ENCODE assay signal across 8 mouse cellular contexts in genomic region chr15:11903196-11904042, GRCm38 (mm10). TPM values are rescaled to one million over a fixed set of nuclear protein-coding genes. Genes with fewer than 3 reads are reported as not detected.
DNase-seq lines count a peak whose midpoint lies in the region; ATAC-seq and TF ChIP-seq lines count a peak whose summit lies in the region.

No protein-coding gene starts in this region.

- TF ChIP-seq CTCF in liver, embryonic 14.5 days (IDR thresholded peaks at IDR 0.05; ENCODE audit: low read depth), result no peak

- peak overlapping the region; percentile 89 for H3K4me2 ChIP-seq in forebrain, embryonic 11.5 days (ENCODE audit: low read depth, low read length, severe bottlenecking)
- peak overlapping the region; percentile 72 for H3K4me2 ChIP-seq in intestine, embryonic 14.5 days (ENCODE audit: low read length)
- H3K4me2 ChIP-seq in liver, embryonic 14.5 days (ENCODE audit: low read depth), result peak overlapping the region; percentile 30
- peak overlapping the region; percentile 99 for H3K4me2 ChIP-seq in neural tube, embryonic 14.5 days (ENCODE audit: low read depth, low read length)

- H3K4me3 ChIP-seq in forebrain, embryonic 11.5 days (ENCODE audit: low read depth, low read length), result peak overlapping the region; percentile 45
- H3K4me3 ChIP-seq in intestine, embryonic 14.5 days (ENCODE audit: low read depth, low read length), result peak overlapping the region; percentile 61
- H3K4me3 ChIP-seq in liver, embryonic 14.5 days (ENCODE audit: insufficient read depth in 1 of 2, low read depth in 2 of 2, low read length in 2 of 2), result peak overlapping the region; percentile 49 to 53
- peak overlapping the region; percentile 50 for H3K4me3 ChIP-seq in neural tube, embryonic 14.5 days (ENCODE audit: low read depth, low read length)

- peaks cover 18% of the 10 kb centered on the region for H3K4me1 ChIP-seq in forebrain, embryonic 11.5 days (replicated peaks; ENCODE audit: control insufficient read depth, insufficient read depth, low read length)
- H3K4me1 ChIP-seq in intestine, embryonic 14.5 days (replicated peaks; ENCODE audit: control insufficient read depth, insufficient read depth, low read length), result peaks cover 4% of the 10 kb centered on the region; the same call in 1 of the 2 replicates
- no peaks in the 10 kb centered on the region for H3K4me1 ChIP-seq in liver, embryonic 14.5 days (replicated peaks; ENCODE audit: control insufficient read depth in 2 of 2, insufficient read depth in 2 of 2, low read length in 1 of 2)
- peaks cover 21% of the 10 kb centered on the region; the same call in 1 of the 2 replicates for H3K4me1 ChIP-seq in neural tube, embryonic 14.5 days (ENCODE audit: control insufficient read depth, insufficient read depth, low read length)

- peak; percentile 34; the same call in 1 of the 2 replicates for ATAC-seq in forebrain, embryonic 11.5 days (replicated peaks; ENCODE audit: low FRiP score)
- ATAC-seq in intestine, embryonic 14.5 days (replicated peaks; ENCODE audit: low FRiP score, low TSS enrichment, low read depth), result peak; percentile 40; the same call in 1 of the 2 replicates
- peak; percentile 36; the same call in 1 of the 2 replicates for ATAC-seq in liver, embryonic 14.5 days (ENCODE audit: insufficient read depth)
- ATAC-seq in neural tube, embryonic 14.5 days (ENCODE audit: low read depth), result peak; percentile 12; the same call in 1 of the 2 replicates
- ATAC-seq in inflammation-experienced regulatory T-cells, adult 6 months, result no peak

- peaks cover 37% of the 10 kb centered on the region for H3K27me3 ChIP-seq in forebrain, embryonic 11.5 days (ENCODE audit: control insufficient read depth, insufficient read depth, low read length)
- 0 out of 2 replicates have a peak, but pooled peaks cover 9% of the 10 kb centered on the region for H3K27me3 ChIP-seq in intestine, embryonic 14.5 days (replicated peaks; ENCODE audit: control insufficient read depth, insufficient read depth, low read length)
- peaks cover 50% of the 10 kb centered on the region for H3K27me3 ChIP-seq in liver, embryonic 14.5 days (ENCODE audit: control insufficient read depth, insufficient read depth, low read length)
- H3K27me3 ChIP-seq in neural tube, embryonic 14.5 days (ENCODE audit: control insufficient read depth, insufficient read depth, low read length), result peaks cover 44% of the 10 kb centered on the region

- H3K27ac ChIP-seq in forebrain, embryonic 11.5 days (ENCODE audit: low read depth, low read length), result no peak overlapping the region
- peak overlapping the region; percentile 78; the same call in 1 of the 2 replicates for H3K27ac ChIP-seq in intestine, embryonic 14.5 days (ENCODE audit: low read depth)
- no peak overlapping the region for H3K27ac ChIP-seq in liver, embryonic 14.5 days
- H3K27ac ChIP-seq in neural tube, embryonic 14.5 days (ENCODE audit: low read depth, low read length), result no peak overlapping the region

- peak; percentile 8 to 44 for DNase-seq in adrenal gland, postnatal 36 days
- peak; percentile 65 for DNase-seq in forebrain, embryonic 11.5 days (ENCODE audit: low spot score)
- DNase-seq in intestine, embryonic 14.5 days (ENCODE audit: low spot score), result peak; percentile 77
- no peak for DNase-seq in liver, embryonic 14.5 days (ENCODE audit: low read depth in 3 of 3, low spot score in 3 of 3)
- no peak for DNase-seq in layer of hippocampus, postnatal 36 days
- DNase-seq in thymus, postnatal 25 days, result no peak

- WGBS in forebrain, embryonic 11.5 days, result 2% methylated on average over 34 of the region's 34 CpGs
- 8% methylated on average over 34 of the region's 34 CpGs for WGBS in intestine, embryonic 14.5 days
- 7% methylated on average over 34 of the region's 34 CpGs for WGBS in liver, embryonic 14.5 days (ENCODE audit: insufficient replicate concordance)
- WGBS in neural tube, embryonic 14.5 days, result 2% methylated on average over 34 of the region's 34 CpGs

- no peaks in the 10 kb centered on the region for H3K36me3 ChIP-seq in forebrain, embryonic 11.5 days (ENCODE audit: control insufficient read depth, insufficient read depth, low read length)
- H3K36me3 ChIP-seq in intestine, embryonic 14.5 days (ENCODE audit: control insufficient read depth, insufficient read depth, low read length), result no peaks in the 10 kb centered on the region
- no peaks in the 10 kb centered on the region for H3K36me3 ChIP-seq in liver, embryonic 14.5 days (replicated peaks; ENCODE audit: control insufficient read depth, insufficient read depth, low read depth)
- no peaks in the 10 kb centered on the region for H3K36me3 ChIP-seq in neural tube, embryonic 14.5 days (ENCODE audit: control insufficient read depth, insufficient read depth, low read length)

- H3K9me3 ChIP-seq in forebrain, embryonic 11.5 days (ENCODE audit: control insufficient read depth, low read length), result no peaks in the 10 kb centered on the region
- no peaks in the 10 kb centered on the region for H3K9me3 ChIP-seq in intestine, embryonic 14.5 days (ENCODE audit: control insufficient read depth, low read length)
- H3K9me3 ChIP-seq in liver, embryonic 14.5 days (ENCODE audit: control insufficient read depth, low read length), result no peaks in the 10 kb centered on the region
- no peaks in the 10 kb centered on the region for H3K9me3 ChIP-seq in neural tube, embryonic 14.5 days (ENCODE audit: control insufficient read depth, low read length)

- TF ChIP-seq EP300 in liver, embryonic 14.5 days (IDR thresholded peaks at IDR 0.05; ENCODE audit: low read depth), result no peak

- peak overlapping the region; percentile 14; the same call in 1 of the 2 replicates for H3K9ac ChIP-seq in forebrain, embryonic 11.5 days (ENCODE audit: low read length)
- peak overlapping the region; percentile 74 for H3K9ac ChIP-seq in intestine, embryonic 14.5 days (ENCODE audit: low read length)
- H3K9ac ChIP-seq in liver, embryonic 14.5 days (replicated peaks), result no peak overlapping the region; the same call in 1 of the 2 replicates
- no peak overlapping the region; the same call in 1 of the 2 replicates for H3K9ac ChIP-seq in neural tube, embryonic 14.5 days (replicated peaks; ENCODE audit: low read depth, low read length)

RNA-seq across cellular contexts. Expression of gene Npr3, which starts 3.7 kb away (rescaled TPM):
- 10 to 100 TPM; 10.2 to 19.9 TPM for total RNA-seq in adrenal gland, postnatal 36 days (2021)
- 2.3 and 2.8 TPM in 2 replicates for polyA plus RNA-seq in forebrain, embryonic 11.5 days (2014; fragmentation: Nextera tagmentation; extraction: Ambion mirVana)
- polyA plus RNA-seq in intestine, embryonic 14.5 days (2014; fragmentation: Nextera tagmentation; extraction: Ambion mirVana), result 11.0 and 11.1 TPM in 2 replicates
- polyA plus RNA-seq in liver, embryonic 14.5 days (2012; rRNA removed), result 1.3 and 1.8 TPM in 2 replicates
- 1.7 and 2.4 TPM in 2 replicates for polyA plus RNA-seq in liver, embryonic 14.5 days (2014; fragmentation: Nextera tagmentation; extraction: Ambion mirVana)
- polyA plus RNA-seq in neural tube, embryonic 14.5 days (2014; fragmentation: Nextera tagmentation; extraction: Ambion mirVana), result 1.4 and 2.6 TPM in 2 replicates
- 10 to 100 TPM; 15.8 to 18.1 TPM for total RNA-seq in layer of hippocampus, postnatal 36 days (2021)
- polyA plus RNA-seq in inflammation-experienced regulatory T-cells, adult 6 months (2017; shearing (Covaris generic)), result not detected

Comparison
In these comparisons a context has a peak if more than half of its experiments do, and no peak if none do; other contexts are left out.
1. DNase-seq: peak in adrenal gland, postnatal 36 days (2 of 2), forebrain, embryonic 11.5 days (single experiment) and intestine, embryonic 14.5 days (single experiment); none in liver, embryonic 14.5 days (0 of 3), layer of hippocampus, postnatal 36 days (0 of 2) and thymus, postnatal 25 days (single experiment).
2. H3K4me2 ChIP-seq: peak in every context shown above with its lines; median percentile 99 in neural tube, embryonic 14.5 days; 89 in forebrain, embryonic 11.5 days; 72 in intestine, embryonic 14.5 days; 30 in liver, embryonic 14.5 days.
3. H3K9ac ChIP-seq: peak in forebrain, embryonic 11.5 days (single experiment) and intestine, embryonic 14.5 days (single experiment); none in liver, embryonic 14.5 days (single experiment) and neural tube, embryonic 14.5 days (single experiment).
4. Peak in every context shown above with its lines, with median percentiles within 50 percentile points of each other: H3K4me3 ChIP-seq.